Mouse (Mus musculus) hindbrain, embryonic 13.5 days (tissue): Measurements from ENCODE around the gene Reck. TPM values are rescaled to one million over a fixed set of nuclear protein-coding genes. Genes with fewer than 3 reads are reported as not detected.

Experiments
- ATAC-seq: fragments of 200-750 bp; cut with Nextera tagmentation; 2 replicates; pipeline ENCODE4 v1.8.0; 2017; ENCODE audit warnings: moderate TSS enrichment; ENCODE audit not compliant: low FRiP score
- H3K27ac ChIP-seq: fragments of 300-500 bp; sonication (generic); 2 replicates; pipeline ENCODE4 v1.5.1; 2015; ENCODE audit warnings: inconsistent platforms, mild to moderate bottlenecking, moderate library complexity
- H3K27me3 ChIP-seq: fragments of 300-500 bp; sonication (generic); 2 replicates; pipeline ENCODE4 v1.6.1; 2015; ENCODE audit warnings: mild to moderate bottlenecking, inconsistent platforms
- H3K36me3 ChIP-seq: fragments of 300-500 bp; sonication (generic); 2 replicates; pipeline ENCODE4 v1.6.1; 2015; ENCODE audit warnings: mild to moderate bottlenecking, inconsistent platforms
- H3K4me1 ChIP-seq: fragments of 300-500 bp; sonication (generic); replicated peaks from 2 replicates; pipeline ENCODE4 v1.6.1; 2015; ENCODE audit warnings: inconsistent platforms
- H3K4me2 ChIP-seq: fragments of 300-500 bp; sonication (generic); 2 replicates; pipeline ENCODE4 v1.6.1; 2015; ENCODE audit warnings: inconsistent platforms, mild to moderate bottlenecking, moderate library complexity
- H3K4me3 ChIP-seq: fragments of 300-500 bp; sonication (generic); 2 replicates; pipeline ENCODE4 v1.5.1; 2015; ENCODE audit warnings: mild to moderate bottlenecking, inconsistent platforms
- H3K9ac ChIP-seq: fragments of 300-500 bp; sonication (generic); 2 replicates; pipeline ENCODE4 v1.6.1; 2015; ENCODE audit warnings: mild to moderate bottlenecking, inconsistent platforms
- H3K9me3 ChIP-seq: fragments of 300-500 bp; sonication (generic); 2 replicates; pipeline ENCODE4 v1.6.1; 2016; ENCODE audit warnings: inconsistent platforms
- WGBS: fragments of 180-500 bp; shearing (Covaris S2); methylation state at CpG from one replicate; pipeline ENCODE4 v1.1.7; 2015; 5-methylcytosine and 5-hydroxymethylcytosine counted together
- polyA plus RNA-seq: library from polyadenylated mRNA; unstranded; fragments of >200 nt; fragmentation: Nextera tagmentation; extraction: Ambion mirVana; gene quantifications from 2 replicates; pipeline ENCODE4 v1.2.1, GENCODE M21; 2015

Reck gene
- polyA plus RNA-seq, 1 experiment from 2014 or later: 6.3 TPM

GRCm38 (mm10) chr4:43959523-43960179, 84.3 kb downstream of the Reck start:
- Histone ChIP-seq H3K4me3 (no peak overlapping the region), H3K27me3 (peaks cover 9% of the 10 kb centered on the region; the same call in 1 of the 2 replicates), H3K36me3 (no peaks in the 10 kb centered on the region), H3K27ac (no peak overlapping the region), H3K4me1 (peaks cover 25% of the 10 kb centered on the region), H3K9me3 (no peaks in the 10 kb centered on the region), H3K4me2 (peak overlapping the region; percentile 91), H3K9ac (no peak overlapping the region)
- ATAC-seq: no peak
- WGBS: 67% methylated on average over 9 of the region's 9 CpGs

GRCm38 (mm10) chr4:43960207-43960606, 84.9 kb downstream of the Reck start:
- no peak for ATAC-seq
- Histone ChIP-seq H3K4me1 (peaks cover 28% of the 10 kb centered on the region), H3K9me3 (no peaks in the 10 kb centered on the region), H3K9ac (no peak overlapping the region), H3K27ac (no peak overlapping the region), H3K4me3 (no peak overlapping the region), H3K27me3 (peaks cover 9% of the 10 kb centered on the region; the same call in 1 of the 2 replicates), H3K4me2 (no peak overlapping the region; the same call in 1 of the 2 replicates), H3K36me3 (no peaks in the 10 kb centered on the region)
- 90% methylated on average over 6 of the region's 6 CpGs for WGBS

GRCm38 (mm10) chr4:43964326-43964833, 89.0 kb downstream of the Reck start:
- peaks cover 7% of the 10 kb centered on the region; the same call in 1 of the 2 replicates for H3K36me3 ChIP-seq
- H3K27me3 ChIP-seq: no peaks in the 10 kb centered on the region
- H3K27ac ChIP-seq: no peak overlapping the region
- H3K9me3 ChIP-seq: no peaks in the 10 kb centered on the region
- peaks cover 29% of the 10 kb centered on the region for H3K4me1 ChIP-seq
- 54% methylated on average over 2 of the region's 2 CpGs for WGBS
- ATAC-seq: no peak
- H3K4me3 ChIP-seq: no peak overlapping the region
- no peak overlapping the region for H3K4me2 ChIP-seq
- H3K9ac ChIP-seq: no peak overlapping the region

GRCm38 (mm10) chr4:43964951-43965684, 89.8 kb downstream of the Reck start:
- Histone ChIP-seq H3K9me3 (no peaks in the 10 kb centered on the region), H3K27ac (no peak overlapping the region), H3K27me3 (no peaks in the 10 kb centered on the region), H3K9ac (no peak overlapping the region), H3K4me1 (peaks cover 29% of the 10 kb centered on the region), H3K36me3 (peaks cover 7% of the 10 kb centered on the region; the same call in 1 of the 2 replicates), H3K4me2 (no peak overlapping the region), H3K4me3 (no peak overlapping the region)
- no peak for ATAC-seq
- WGBS: 65% methylated on average over 4 of the region's 4 CpGs

- Histone ChIP-seq H3K27ac (no peak overlapping the region), H3K4me1 (peaks cover 29% of the 10 kb centered on the region), H3K4me2 (no peak overlapping the region), H3K27me3 (no peaks in the 10 kb centered on the region), H3K36me3 (peaks cover 13% of the 10 kb centered on the region; the same call in 1 of the 2 replicates), H3K4me3 (no peak overlapping the region), H3K9ac (no peak overlapping the region), H3K9me3 (no peaks in the 10 kb centered on the region)
- WGBS: 93% methylated on average over 7 of the region's 7 CpGs
- ATAC-seq: no peak
Observed at GRCm38 (mm10) chr4:43965856-43966535, 90.7 kb downstream of the Reck start.

- H3K36me3 ChIP-seq: peaks cover 14% of the 10 kb centered on the region; the same call in 1 of the 2 replicates
- no peak overlapping the region for H3K4me3 ChIP-seq
- peak overlapping the region; percentile 53; the same call in 1 of the 2 replicates for H3K9ac ChIP-seq
- peaks cover 45% of the 10 kb centered on the region for H3K4me1 ChIP-seq
- no peaks in the 10 kb centered on the region for H3K27me3 ChIP-seq
- no peak overlapping the region for H3K4me2 ChIP-seq
- no peak for ATAC-seq
- WGBS: 54% methylated on average over 13 of the region's 13 CpGs
- no peaks in the 10 kb centered on the region for H3K9me3 ChIP-seq
- H3K27ac ChIP-seq: no peak overlapping the region
Observed at GRCm38 (mm10) chr4:43968650-43969049, 93.3 kb downstream of the Reck start.

- Histone ChIP-seq H3K36me3 (peaks cover 14% of the 10 kb centered on the region; the same call in 1 of the 2 replicates), H3K4me2 (no peak overlapping the region), H3K4me1 (peaks cover 47% of the 10 kb centered on the region), H3K9me3 (no peaks in the 10 kb centered on the region), H3K4me3 (no peak overlapping the region), H3K27ac (no peak overlapping the region), H3K9ac (peak overlapping the region; percentile 43; the same call in 1 of the 2 replicates), H3K27me3 (no peaks in the 10 kb centered on the region)
- ATAC-seq: no peak
- WGBS: 7% methylated on average over 4 of the region's 4 CpGs
Observed at GRCm38 (mm10) chr4:43969373-43969772, 94.0 kb downstream of the Reck start.

GRCm38 (mm10) chr4:43970393-43971330, 95.3 kb downstream of the Reck start:
- Histone ChIP-seq H3K9ac (no peak overlapping the region), H3K4me3 (no peak overlapping the region), H3K9me3 (no peaks in the 10 kb centered on the region), H3K4me1 (peaks cover 39% of the 10 kb centered on the region), H3K4me2 (no peak overlapping the region), H3K27me3 (no peaks in the 10 kb centered on the region), H3K27ac (no peak overlapping the region), H3K36me3 (peaks cover 14% of the 10 kb centered on the region; the same call in 1 of the 2 replicates)
- ATAC-seq: no peak
- WGBS: 82% methylated on average over 20 of the region's 20 CpGs

GRCm38 (mm10) chr4:43971541-43972136, 96.3 kb downstream of the Reck start:
- Histone ChIP-seq H3K4me3 (no peak overlapping the region), H3K27me3 (no peaks in the 10 kb centered on the region), H3K9ac (no peak overlapping the region), H3K4me2 (peak overlapping the region; percentile 23; the same call in 1 of the 2 replicates), H3K9me3 (no peaks in the 10 kb centered on the region), H3K36me3 (peaks cover 7% of the 10 kb centered on the region; the same call in 1 of the 2 replicates), H3K27ac (peak overlapping the region; percentile 48), H3K4me1 (peaks cover 39% of the 10 kb centered on the region)
- WGBS: 63% methylated on average over 9 of the region's 9 CpGs
- no peak for ATAC-seq

GRCm38 (mm10) chr4:43972137-43972591, 96.8 kb downstream of the Reck start:
- peaks cover 8% of the 10 kb centered on the region; the same call in 1 of the 2 replicates for H3K36me3 ChIP-seq
- peaks cover 39% of the 10 kb centered on the region for H3K4me1 ChIP-seq
- H3K9me3 ChIP-seq: no peaks in the 10 kb centered on the region
- no peaks in the 10 kb centered on the region for H3K27me3 ChIP-seq
- peak; percentile 47; the same call in 1 of the 2 replicates for ATAC-seq
- peak overlapping the region; percentile 23; the same call in 1 of the 2 replicates for H3K4me2 ChIP-seq
- H3K4me3 ChIP-seq: no peak overlapping the region
- H3K27ac ChIP-seq: peak overlapping the region; percentile 48
- no peak overlapping the region for H3K9ac ChIP-seq
- WGBS: 2% methylated on average over 8 of the region's 8 CpGs

GRCm38 (mm10) chr4:43973526-43973981, 98.2 kb downstream of the Reck start:
- peaks cover 38% of the 10 kb centered on the region for H3K4me1 ChIP-seq
- H3K4me2 ChIP-seq: no peak overlapping the region
- ATAC-seq: no peak
- H3K4me3 ChIP-seq: no peak overlapping the region
- H3K9me3 ChIP-seq: no peaks in the 10 kb centered on the region
- no peak overlapping the region for H3K27ac ChIP-seq
- 41% methylated on average over 4 of the region's 4 CpGs for WGBS
- no peaks in the 10 kb centered on the region for H3K27me3 ChIP-seq
- no peak overlapping the region for H3K9ac ChIP-seq
- H3K36me3 ChIP-seq: peaks cover 12% of the 10 kb centered on the region; the same call in 1 of the 2 replicates
